Mouse (Mus musculus) midbrain, embryonic 16.5 days (tissue): ENCODE results near the gene 2810006K23Rik. TPM values are rescaled to one million over a fixed set of nuclear protein-coding genes. Genes with fewer than 3 reads are reported as not detected.
A peak's percentile ranks its signal among the peaks of the same experiment; 100 is the strongest.
"Not testable (repeated sequence)": the region's sequence is repeated elsewhere in the genome, so short reads cannot be mapped to it uniquely, and the experiment has no call there.

Experiments used
- ATAC-seq: fragments of 200-750 bp; cut with Nextera tagmentation; 2 replicates; pipeline ENCODE4 v1.8.0; 2017; ENCODE audit warnings: moderate TSS enrichment
- H3K27ac ChIP-seq: fragments of 300-500 bp; sonication (generic); 2 replicates; pipeline ENCODE4 v1.5.1; 2014; ENCODE audit warnings: mild to moderate bottlenecking, low read length, mixed read lengths
- H3K27me3 ChIP-seq: fragments of 300-500 bp; sonication (generic); 2 replicates; pipeline ENCODE4 v1.6.1; 2014; ENCODE audit warnings: low read depth, low read length, mixed read lengths; ENCODE audit not compliant: control insufficient read depth, insufficient read depth
- H3K36me3 ChIP-seq: fragments of 300-500 bp; sonication (generic); 2 replicates; pipeline ENCODE4 v1.6.1; 2014; ENCODE audit warnings: mild to moderate bottlenecking, low read length, moderate library complexity, mixed read lengths; ENCODE audit not compliant: control insufficient read depth, insufficient read depth
- H3K4me1 ChIP-seq: fragments of 300-500 bp; sonication (generic); 2 replicates; pipeline ENCODE4 v1.6.1; 2014; ENCODE audit warnings: mild to moderate bottlenecking, low read length, mixed read lengths; ENCODE audit not compliant: control insufficient read depth, insufficient read depth
- H3K4me2 ChIP-seq: fragments of 300-500 bp; sonication (generic); 2 replicates; pipeline ENCODE4 v1.6.1; 2014; ENCODE audit warnings: mild to moderate bottlenecking, low read length, mixed read lengths
- H3K4me3 ChIP-seq: fragments of 300-500 bp; sonication (generic); 2 replicates; pipeline ENCODE4 v1.5.1; 2014; ENCODE audit warnings: low read depth, mild to moderate bottlenecking, low read length, moderate library complexity, mixed read lengths
- H3K9ac ChIP-seq: fragments of 300-500 bp; sonication (generic); 2 replicates; pipeline ENCODE4 v1.6.1; 2014; ENCODE audit warnings: low read depth, low read length, mixed read lengths
- H3K9me3 ChIP-seq: fragments of 300-500 bp; sonication (generic); replicated peaks from 2 replicates; pipeline ENCODE4 v1.6.1; 2014; ENCODE audit warnings: mild to moderate bottlenecking, low read length, mixed read lengths; ENCODE audit not compliant: control insufficient read depth, poor library complexity, severe bottlenecking
- WGBS: fragments of 180-500 bp; shearing (Covaris S2); extraction: QIAGEN DNeasy Blood & Tissue Kit; methylation state at CpG from one replicate; pipeline ENCODE4 v1.1.7; 2014; 5-methylcytosine and 5-hydroxymethylcytosine counted together
- polyA plus RNA-seq: library from polyadenylated mRNA; unstranded; fragments of >200 nt; fragmentation: Nextera tagmentation; extraction: Ambion mirVana; gene quantifications from 2 replicates; pipeline ENCODE4 v1.2.1, GENCODE M21; 2015

Gene 2810006K23Rik
- polyA plus RNA-seq, 1 experiment from 2014 or later, result 11.1 TPM

DNA sequence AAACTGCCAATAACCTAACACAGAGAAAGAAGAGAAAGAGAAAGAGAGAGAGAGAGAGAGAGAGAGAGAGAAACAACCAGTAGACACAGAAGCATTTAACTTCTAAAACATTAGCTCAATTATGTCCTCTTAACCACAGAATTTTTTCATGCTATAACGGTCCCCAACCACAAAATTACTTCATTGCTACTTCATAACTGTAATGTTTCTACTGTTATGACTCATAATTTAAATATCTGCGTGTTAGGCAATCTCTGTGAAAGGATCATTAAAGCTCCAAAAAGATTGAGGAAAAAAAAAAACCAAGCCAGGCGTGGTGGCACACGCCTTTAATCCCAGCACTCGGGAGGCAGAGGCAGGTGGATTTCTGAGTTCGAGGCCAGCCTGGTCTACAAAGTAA lies 25.0 kb upstream of the 2810006K23Rik start:
- H3K27me3 ChIP-seq, H3K4me3 ChIP-seq, H3K4me1 ChIP-seq, ATAC-seq, H3K9ac ChIP-seq, H3K27ac ChIP-seq, H3K9me3 ChIP-seq, H3K4me2 ChIP-seq: not testable (repeated sequence)
- WGBS, result 95% methylated on average over 6 of the region's 6 CpGs
- peaks cover 27% of the 10 kb centered on the region for H3K36me3 ChIP-seq

DNA sequence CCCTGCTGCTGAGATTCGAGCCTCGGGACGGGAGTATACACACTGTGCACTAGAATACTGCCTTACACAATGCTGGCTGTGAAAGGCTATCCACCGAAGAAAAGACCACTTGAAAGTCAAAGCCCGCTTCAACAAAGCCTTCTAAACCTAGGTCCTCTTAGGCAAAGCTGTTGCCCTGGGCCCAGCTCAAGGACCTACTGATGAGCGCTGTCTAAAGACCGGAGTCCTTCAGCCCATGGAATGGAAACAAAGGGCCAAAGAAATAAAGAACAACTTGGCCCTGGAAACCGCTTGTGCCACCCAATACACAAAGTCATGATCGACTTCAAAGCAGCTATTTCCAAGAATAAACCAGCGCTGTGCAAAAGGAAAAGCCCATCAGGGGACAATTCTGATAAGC lies 18.7 kb upstream of the 2810006K23Rik start:
- Histone ChIP-seq H3K4me2 (no peak overlapping the region), H3K4me3 (no peak overlapping the region), H3K27ac (no peak overlapping the region), H3K9ac (no peak overlapping the region), H3K9me3 (no peaks in the 10 kb centered on the region; the same call in 1 of the 2 replicates), H3K27me3 (no peaks in the 10 kb centered on the region), H3K4me1 (no peaks in the 10 kb centered on the region), H3K36me3 (peaks cover 28% of the 10 kb centered on the region)
- ATAC-seq, result no peak
- 69% methylated on average over 10 of the region's 10 CpGs for WGBS

DNA sequence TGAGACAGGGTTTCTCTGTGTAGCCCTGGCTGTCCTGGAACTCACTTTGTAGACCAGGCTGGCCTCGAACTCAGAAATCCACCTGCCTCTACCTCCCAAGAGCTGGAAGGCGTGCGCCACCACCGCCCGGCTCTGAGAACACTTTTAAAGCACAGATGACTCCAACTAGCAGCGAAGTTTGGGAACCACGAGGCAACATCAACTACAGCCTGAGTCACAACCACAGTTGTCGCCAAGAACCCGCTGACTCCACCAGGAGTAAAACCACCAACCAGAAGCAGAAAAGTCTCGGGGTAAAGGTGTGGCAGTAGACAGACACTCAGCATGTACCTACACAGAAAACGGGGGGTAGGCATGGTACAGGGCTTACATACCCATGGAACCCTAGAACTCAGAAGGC lies 17.8 kb upstream of the 2810006K23Rik start:
- no peaks in the 10 kb centered on the region for H3K27me3 ChIP-seq
- 95% methylated on average over 11 of the region's 11 CpGs for WGBS
- peaks cover 35% of the 10 kb centered on the region for H3K36me3 ChIP-seq
- ATAC-seq, result no peak
- H3K27ac ChIP-seq, result no peak overlapping the region
- H3K4me1 ChIP-seq, result no peaks in the 10 kb centered on the region
- H3K4me3 ChIP-seq, result no peak overlapping the region
- H3K9ac ChIP-seq, result no peak overlapping the region
- no peak overlapping the region for H3K4me2 ChIP-seq
- H3K9me3 ChIP-seq, result no peaks in the 10 kb centered on the region; the same call in 1 of the 2 replicates

DNA sequence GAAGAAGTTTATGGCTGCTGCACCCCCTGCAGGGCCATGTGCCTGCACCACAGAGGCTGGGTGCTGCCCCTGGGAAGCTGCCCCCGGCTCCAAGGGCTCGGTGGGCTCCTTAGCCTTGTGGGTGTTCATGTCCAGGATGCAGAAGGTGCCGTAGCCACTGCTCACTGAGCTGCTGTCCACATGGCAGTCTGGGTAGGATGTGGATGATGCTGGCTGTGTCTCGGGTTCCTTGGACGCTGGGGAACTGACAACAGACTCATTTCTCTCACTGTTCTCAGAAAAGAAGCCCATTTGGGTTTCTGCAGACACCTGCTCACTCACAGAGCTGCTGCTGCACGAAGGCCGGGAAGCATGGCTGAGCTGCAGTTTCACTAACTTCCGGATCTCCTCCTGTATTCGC lies 12.4 kb upstream of the 2810006K23Rik start:
- H3K4me3 ChIP-seq, result no peak overlapping the region
- no peak for ATAC-seq
- no peaks in the 10 kb centered on the region; the same call in 1 of the 2 replicates for H3K9me3 ChIP-seq
- no peaks in the 10 kb centered on the region for H3K4me1 ChIP-seq
- H3K36me3 ChIP-seq, result peaks cover 35% of the 10 kb centered on the region
- 93% methylated on average over 9 of the region's 9 CpGs for WGBS
- H3K27me3 ChIP-seq, result no peaks in the 10 kb centered on the region
- no peak overlapping the region for H3K4me2 ChIP-seq
- H3K27ac ChIP-seq, result no peak overlapping the region
- no peak overlapping the region for H3K9ac ChIP-seq

DNA sequence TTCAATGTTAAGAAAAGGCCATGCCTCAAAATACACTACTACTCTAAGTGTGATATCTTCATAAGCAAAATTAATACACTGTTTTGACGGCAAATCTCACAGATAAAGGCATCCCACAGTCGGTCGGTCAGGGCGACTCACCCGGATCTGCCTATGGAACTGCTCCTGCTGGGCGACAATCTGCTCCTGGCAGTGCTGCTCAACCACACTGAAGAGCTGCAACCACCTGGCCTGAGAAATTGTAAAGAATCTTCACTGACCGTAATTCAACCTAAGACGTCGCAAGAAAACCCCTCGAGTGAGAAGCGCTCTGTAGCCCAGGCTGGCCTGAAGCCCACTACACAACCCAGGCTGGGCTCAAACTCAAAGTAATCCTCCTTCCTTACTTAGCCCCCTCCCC lies 11.9 kb upstream of the 2810006K23Rik start:
- Histone ChIP-seq H3K9me3 (no peaks in the 10 kb centered on the region; the same call in 1 of the 2 replicates), H3K4me3 (no peak overlapping the region), H3K4me1 (no peaks in the 10 kb centered on the region), H3K27ac (no peak overlapping the region), H3K9ac (no peak overlapping the region), H3K27me3 (no peaks in the 10 kb centered on the region), H3K4me2 (no peak overlapping the region), H3K36me3 (peaks cover 35% of the 10 kb centered on the region)
- WGBS, result 89% methylated on average over 11 of the region's 11 CpGs
- no peak for ATAC-seq

DNA sequence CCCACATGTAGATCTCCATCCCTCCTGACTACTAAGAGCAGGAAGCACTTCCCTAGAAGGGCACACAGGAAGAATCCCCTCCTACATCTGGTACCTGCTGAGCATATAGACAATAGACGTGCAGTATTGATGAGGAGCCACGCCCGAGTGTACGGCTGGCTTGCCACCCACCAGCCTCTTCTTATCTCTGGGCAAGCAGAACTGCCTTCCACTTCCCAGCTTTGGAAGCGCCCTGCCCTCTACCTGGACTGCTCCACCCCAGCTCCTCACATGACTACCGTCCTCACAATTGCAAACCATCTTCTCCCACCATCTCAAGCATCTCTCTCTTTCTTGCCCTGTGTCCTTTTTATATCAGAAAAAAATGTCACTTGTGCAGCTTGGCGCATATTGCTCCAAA lies 10.2 kb upstream of the 2810006K23Rik start:
- no peak overlapping the region for H3K27ac ChIP-seq
- H3K4me1 ChIP-seq, result no peaks in the 10 kb centered on the region
- no peak overlapping the region for H3K4me3 ChIP-seq
- no peaks in the 10 kb centered on the region; the same call in 1 of the 2 replicates for H3K9me3 ChIP-seq
- H3K9ac ChIP-seq, result no peak overlapping the region
- ATAC-seq, result no peak
- WGBS, result 95% methylated on average over 7 of the region's 7 CpGs
- H3K36me3 ChIP-seq, result peaks cover 27% of the 10 kb centered on the region
- no peaks in the 10 kb centered on the region for H3K27me3 ChIP-seq
- H3K4me2 ChIP-seq, result no peak overlapping the region

- Histone ChIP-seq H3K27ac (peak overlapping the region; percentile 98), H3K4me1 (peaks cover 18% of the 10 kb centered on the region)
These were observed 1.1 kb upstream of the 2810006K23Rik start for GRCm38 (mm10) chr5:124326829-124327228.

DNA sequence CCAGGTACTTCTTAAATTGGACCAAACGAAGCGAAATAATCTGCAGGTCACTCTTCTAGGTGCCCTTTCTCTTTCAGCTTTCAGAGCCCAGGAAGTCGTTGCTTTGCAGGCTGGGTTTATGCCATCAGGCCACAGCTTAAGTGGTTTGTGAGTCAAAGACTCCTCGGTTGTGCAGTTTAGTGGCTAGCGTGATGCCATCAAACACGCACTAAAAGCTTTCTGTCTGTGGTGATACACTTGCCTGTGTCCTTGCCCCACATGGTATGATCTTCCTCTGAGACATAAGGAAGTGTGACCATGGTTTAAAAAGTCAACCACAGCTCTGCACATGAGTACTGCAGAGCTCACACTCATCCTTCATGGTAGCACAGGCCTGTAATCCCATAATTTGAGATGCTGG lies 2.2 kb downstream of the 2810006K23Rik start:
- Histone ChIP-seq H3K4me1 (peaks cover 24% of the 10 kb centered on the region), H3K36me3 (no peaks in the 10 kb centered on the region), H3K27ac (no peak overlapping the region), H3K27me3 (no peaks in the 10 kb centered on the region), H3K4me2 (no peak overlapping the region), H3K4me3 (no peak overlapping the region), H3K9ac (no peak overlapping the region), H3K9me3 (no peaks in the 10 kb centered on the region)
- WGBS, result 92% methylated on average over 6 of the region's 6 CpGs
- ATAC-seq, result no peak

More at GRCm38 (mm10) chr5:124326829-124327228, 1.1 kb upstream of the 2810006K23Rik start:
- peak overlapping the region; percentile 74 for H3K4me3 ChIP-seq
- no peaks in the 10 kb centered on the region for H3K9me3 ChIP-seq
- ATAC-seq, result no peak
- peak overlapping the region; percentile 87 for H3K4me2 ChIP-seq
- WGBS, result 1% methylated on average over 8 of the region's 8 CpGs
- H3K36me3 ChIP-seq, result no peaks in the 10 kb centered on the region
- no peaks in the 10 kb centered on the region for H3K27me3 ChIP-seq
- H3K9ac ChIP-seq, result peak overlapping the region; percentile 80

GRCm38 (mm10) chr5:124334392-124334791 lies 6.5 kb downstream of the 2810006K23Rik start:
- ATAC-seq, result peak; percentile 79
- Histone ChIP-seq H3K4me1 (peaks cover 7% of the 10 kb centered on the region), H3K4me3 (no peak overlapping the region), H3K27me3 (no peaks in the 10 kb centered on the region), H3K9me3 (no peaks in the 10 kb centered on the region), H3K36me3 (no peaks in the 10 kb centered on the region), H3K4me2 (no peak overlapping the region), H3K9ac (peak overlapping the region; percentile 52; the same call in 1 of the 2 replicates), H3K27ac (peak overlapping the region; percentile 81)
- WGBS, result 19% methylated on average over 6 of the region's 6 CpGs
